Mouse (Mus musculus): ENCODE results near the gene Pla2g15. TPM values are rescaled to one million over a fixed set of nuclear protein-coding genes. Genes with fewer than 3 reads are reported as not detected.
A peak's percentile ranks its signal among the peaks of the same experiment; 100 is the strongest.

Gene Pla2g15
- total RNA-seq, 1 experiment from 2014 or later = 8.5 TPM

GRCm38 (mm10) chr8:106210035-106210731, 60.0 kb downstream of the Pla2g15 start:
- no peak for ATAC-seq (ENCODE audit: extremely low read depth, insufficient number of reproducible peaks, low FRiP score, poor library complexity, severe bottlenecking)

- ATAC-seq (ENCODE audit: extremely low read depth, insufficient number of reproducible peaks, low FRiP score, poor library complexity, severe bottlenecking) = peak; percentile 98
Observed at GRCm38 (mm10) chr8:106210821-106211345, 60.7 kb downstream of the Pla2g15 start, which contains the start of the genes Slc7a6os and Prmt7. Gene Slc7a6os (minus strand): TSS chr8:106210935. Gene Prmt7 (plus strand): TSS chr8:106210936.

DNA sequence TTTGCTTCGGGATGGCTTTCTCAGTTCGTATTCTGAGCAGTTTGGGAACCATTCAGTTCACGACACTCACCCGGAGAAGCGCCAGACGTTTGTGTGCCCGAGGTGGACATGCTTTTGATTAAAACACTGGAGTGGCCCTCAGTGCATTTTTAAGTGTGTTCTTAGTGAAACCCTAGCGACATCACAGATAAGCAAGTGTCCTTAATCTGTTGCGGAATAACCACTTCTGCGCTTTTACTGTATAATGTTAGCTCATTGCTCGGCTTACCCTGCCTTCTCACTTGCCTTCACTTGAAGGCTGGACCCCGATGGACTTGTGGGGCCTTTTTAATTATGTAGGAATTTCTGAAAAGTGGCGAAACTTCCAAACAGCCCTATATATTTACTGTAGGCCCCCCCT, 61.2 kb downstream of the Pla2g15 start:
- ATAC-seq (ENCODE audit: extremely low read depth, insufficient number of reproducible peaks, low FRiP score, poor library complexity, severe bottlenecking) = no peak

GRCm38 (mm10) chr8:106213959-106214358, 63.8 kb downstream of the Pla2g15 start:
- no peak for ATAC-seq (ENCODE audit: extremely low read depth, insufficient number of reproducible peaks, low FRiP score, poor library complexity, severe bottlenecking)

Other genes with a start within 250 kb of the Pla2g15 start
- gene Pskh1, start 250.0 kb upstream of the Pla2g15 start, total RNA-seq (2017) = 16.8 and 17.8 TPM in 2 replicates
- 3.5 and 5.9 TPM in 2 replicates for gene Ctrl, start 216.5 kb upstream of the Pla2g15 start, total RNA-seq (2017)
- gene Psmb10, start 212.0 kb upstream of the Pla2g15 start, total RNA-seq (2017) = 56.2 and 67.8 TPM in 2 replicates
- not detected in 2 replicates for gene Lcat, start 207.0 kb upstream of the Pla2g15 start, total RNA-seq (2017)
- 2.7 and 4.8 TPM in 2 replicates for gene Slc12a4, start 184.3 kb upstream of the Pla2g15 start, total RNA-seq (2017)
- gene Dpep3, start 171.0 kb upstream of the Pla2g15 start, total RNA-seq (2017) = not detected in 2 replicates
- 19.4 and 19.6 TPM in 2 replicates for gene Dus2, start 159.1 kb upstream of the Pla2g15 start, total RNA-seq (2017)
- not detected in 2 replicates for gene Dpep2nb, start 144.4 kb upstream of the Pla2g15 start, total RNA-seq (2017)
- gene Ddx28, start 138.5 kb upstream of the Pla2g15 start, total RNA-seq (2017) = 7.2 and 7.7 TPM in 2 replicates
- gene Nfatc3, start 91.6 kb upstream of the Pla2g15 start, total RNA-seq (2017) = 104 and 107 TPM in 2 replicates
- gene Esrp2, start 13.4 kb upstream of the Pla2g15 start, total RNA-seq (2017) = 0.25 TPM in 1 of 2 replicates, not detected in the other
- 9.3 and 11.3 TPM in 2 replicates for gene Slc7a6, start 18.5 kb downstream of the Pla2g15 start, total RNA-seq (2017)
- gene Slc7a6os, start 60.5 kb downstream of the Pla2g15 start, total RNA-seq (2017) = 61.8 and 67.5 TPM in 2 replicates
- 21.4 and 21.5 TPM in 2 replicates for gene Prmt7, start 60.5 kb downstream of the Pla2g15 start, total RNA-seq (2017)
- gene Smpd3, start 187.6 kb downstream of the Pla2g15 start, total RNA-seq (2017) = 1.3 and 1.4 TPM in 2 replicates

Measured in neutrophil, adult 5-6 weeks (primary cell).